Mouse (Mus musculus) kidney, embryonic 14.5 days (tissue): ENCODE measurements at regions not wholly inside any gene's neighbourhood (a gene's known extent, or its start where the extent isn't known, plus 50 kb on each side); places are given as distances from the start of the nearest gene placed in this dataset.
"Not testable (repeated sequence)": the region's sequence is repeated elsewhere in the genome, so short reads cannot be mapped to it uniquely, and the experiment has no call there.

Source experiments
- ATAC-seq: fragments of 200-750 bp; cut with Nextera tagmentation; 2 replicates; pipeline ENCODE4 v1.8.0; 2017; ENCODE audit warnings: moderate number of reproducible peaks, mild to moderate bottlenecking, moderate TSS enrichment, moderate library complexity; ENCODE audit not compliant: low FRiP score, low TSS enrichment
- H3K27ac ChIP-seq: fragments of 300-500 bp; sonication (generic); 2 replicates; pipeline ENCODE4 v1.5.1; 2014; ENCODE audit warnings: low read depth, mild to moderate bottlenecking, low read length, moderate library complexity, mixed read lengths
- H3K27me3 ChIP-seq: fragments of 300-500 bp; sonication (generic); 2 replicates; pipeline ENCODE4 v1.6.1; 2014; ENCODE audit warnings: mild to moderate bottlenecking, low read length; ENCODE audit not compliant: control insufficient read depth, insufficient read depth
- H3K36me3 ChIP-seq: fragments of 300-500 bp; sonication (generic); 2 replicates; pipeline ENCODE4 v1.6.1; 2014; ENCODE audit warnings: low read length, mixed read lengths; ENCODE audit not compliant: control insufficient read depth, insufficient read depth
- H3K4me1 ChIP-seq: fragments of 300-500 bp; sonication (generic); 2 replicates; pipeline ENCODE4 v1.6.1; 2014; ENCODE audit warnings: low read length, mixed read lengths; ENCODE audit not compliant: control insufficient read depth, insufficient read depth
- H3K4me2 ChIP-seq: fragments of 300-500 bp; sonication (generic); replicated peaks from 2 replicates; pipeline ENCODE4 v1.6.1; 2014; ENCODE audit warnings: low read depth, mild to moderate bottlenecking, low read length
- H3K4me3 ChIP-seq: fragments of 300-500 bp; sonication (generic); 2 replicates; pipeline ENCODE4 v1.5.1; 2014; ENCODE audit warnings: mild to moderate bottlenecking, low read length
- H3K9ac ChIP-seq: fragments of 300-500 bp; sonication (generic); 2 replicates; pipeline ENCODE4 v1.6.1; 2014; ENCODE audit warnings: low read depth, mild to moderate bottlenecking, low read length, moderate library complexity
- H3K9me3 ChIP-seq: fragments of 300-500 bp; sonication (generic); 2 replicates; pipeline ENCODE4 v1.6.1; 2016; ENCODE audit warnings: low read length; ENCODE audit not compliant: control insufficient read depth
- WGBS: fragments of 180-500 bp; shearing (Covaris S2); extraction: QIAGEN DNeasy Blood & Tissue Kit; methylation state at CpG from one replicate; pipeline ENCODE4 v1.1.7; 2014; 5-methylcytosine and 5-hydroxymethylcytosine counted together

GRCm38 (mm10) chr13:57032871-57033270 lies 137.1 kb upstream of the Trpc7 start:
- H3K9ac ChIP-seq, result no peak overlapping the region
- H3K4me1 ChIP-seq, result no peaks in the 10 kb centered on the region
- no peaks in the 10 kb centered on the region for H3K27me3 ChIP-seq
- WGBS, result 34% methylated on average over 4 of the region's 4 CpGs
- 0 out of 2 replicates have a peak, but pooled peaks have one; percentile 12 for ATAC-seq
- H3K4me2 ChIP-seq, result no peak overlapping the region
- H3K36me3 ChIP-seq, result no peaks in the 10 kb centered on the region
- H3K27ac ChIP-seq, result no peak overlapping the region
- no peaks in the 10 kb centered on the region for H3K9me3 ChIP-seq
- no peak overlapping the region for H3K4me3 ChIP-seq

GRCm38 (mm10) chr13:57017553-57018341 lies 122.0 kb upstream of the Trpc7 start:
- Histone ChIP-seq H3K27me3 (no peaks in the 10 kb centered on the region), H3K36me3 (no peaks in the 10 kb centered on the region), H3K27ac (no peak overlapping the region), H3K9me3 (no peaks in the 10 kb centered on the region), H3K9ac (no peak overlapping the region), H3K4me1 (no peaks in the 10 kb centered on the region), H3K4me3 (no peak overlapping the region), H3K4me2 (no peak overlapping the region)
- ATAC-seq, result no peak
- 57% methylated on average over 11 of the region's 11 CpGs for WGBS

DNA sequence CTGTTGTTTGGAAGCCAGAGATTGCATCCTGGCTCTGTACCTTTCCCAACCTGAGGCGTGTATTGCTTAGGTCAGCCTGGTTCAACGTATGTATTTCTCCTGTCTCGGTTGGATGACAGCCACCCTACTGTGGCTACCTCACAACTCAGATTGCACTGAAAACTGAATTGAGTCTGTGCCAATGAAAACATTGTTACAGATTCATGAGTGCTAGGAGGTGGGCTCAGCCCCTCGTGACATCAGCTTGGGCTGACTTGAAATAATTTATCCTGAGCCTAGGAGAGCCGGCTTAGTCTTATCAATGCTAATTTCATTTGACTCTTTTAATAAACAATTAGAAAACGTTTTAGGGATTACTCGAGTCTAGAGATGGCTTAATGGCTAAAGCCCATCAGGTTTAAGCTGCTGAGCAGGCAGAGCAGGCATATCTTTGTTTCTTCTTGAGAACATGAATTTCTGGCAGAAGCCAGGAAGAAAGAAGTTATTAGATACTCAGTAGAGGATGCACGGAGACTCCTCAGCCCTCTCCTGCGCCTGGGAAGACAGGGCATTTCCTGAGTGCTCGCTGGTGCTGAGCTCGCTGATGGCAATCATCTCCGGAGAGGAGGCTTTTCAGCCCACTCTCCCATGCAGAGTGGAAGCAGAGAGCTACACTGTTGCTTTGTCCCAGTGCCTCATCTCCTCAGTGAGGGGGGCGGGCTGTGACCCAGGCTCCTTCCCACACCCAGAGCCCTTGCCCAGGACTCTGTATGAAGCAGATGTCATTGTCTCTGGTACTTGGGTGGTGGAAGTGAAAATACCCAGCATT lies 120.9 kb upstream of the Trpc7 start:
- H3K9ac ChIP-seq, result no peak overlapping the region
- H3K36me3 ChIP-seq, result no peaks in the 10 kb centered on the region
- no peaks in the 10 kb centered on the region for H3K4me1 ChIP-seq
- no peaks in the 10 kb centered on the region for H3K27me3 ChIP-seq
- H3K4me2 ChIP-seq, result no peak overlapping the region
- no peak overlapping the region for H3K4me3 ChIP-seq
- 39% methylated on average over 13 of the region's 13 CpGs for WGBS
- H3K27ac ChIP-seq, result no peak overlapping the region
- H3K9me3 ChIP-seq, result no peaks in the 10 kb centered on the region
- ATAC-seq, result no peak

DNA sequence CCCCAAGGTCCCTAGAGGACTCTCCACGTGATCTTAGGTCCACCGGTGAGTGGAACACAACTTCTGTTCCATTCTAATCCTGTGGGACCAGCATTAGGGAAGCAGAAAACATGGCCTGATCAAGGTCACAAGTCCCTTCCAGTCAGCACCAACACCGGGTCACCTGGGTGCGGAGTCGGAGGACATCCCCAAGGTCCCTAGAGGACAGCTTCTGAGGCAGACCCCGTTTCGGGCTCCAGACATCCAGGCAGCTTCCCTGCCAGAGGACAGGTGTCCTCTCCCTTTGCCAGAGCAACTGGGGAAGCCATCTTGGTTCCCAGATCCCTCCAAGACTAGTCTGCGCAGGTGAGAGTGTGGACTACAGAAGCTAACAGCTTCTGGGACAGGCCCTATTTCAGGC lies 111.4 kb upstream of the Trpc7 start:
- H3K4me2 ChIP-seq, H3K9me3 ChIP-seq, H3K27me3 ChIP-seq, H3K4me3 ChIP-seq, H3K9ac ChIP-seq, H3K36me3 ChIP-seq, ATAC-seq, H3K27ac ChIP-seq, H3K4me1 ChIP-seq: not testable (repeated sequence)
- WGBS, result 92% methylated on average over 8 of the region's 8 CpGs

DNA sequence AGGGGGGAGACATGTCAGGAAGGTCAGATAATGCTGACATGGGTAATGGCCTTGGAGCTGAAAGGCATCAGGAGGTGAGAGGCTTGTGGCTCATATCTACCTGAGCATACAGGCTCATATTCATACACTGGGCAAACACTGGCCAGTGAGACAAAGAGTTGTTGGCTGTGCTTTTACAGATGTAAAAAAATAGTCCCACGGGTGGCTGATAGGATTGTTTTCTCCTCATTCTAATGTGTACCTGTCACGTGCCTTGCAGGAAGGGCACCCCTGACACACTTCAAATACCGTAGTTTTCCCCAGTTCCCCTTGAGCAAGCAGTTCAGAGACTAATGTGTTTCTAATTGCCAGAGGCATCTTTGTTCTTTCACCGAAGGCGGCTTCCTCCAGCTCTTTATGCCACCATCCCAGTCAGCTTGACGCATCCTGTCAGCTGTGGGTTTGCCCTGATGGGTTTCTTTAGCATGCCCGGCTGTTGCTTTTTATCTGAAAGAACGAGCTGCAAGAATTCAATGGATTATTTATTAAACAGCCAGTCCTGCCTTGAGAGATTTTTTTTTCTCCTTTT lies 107.9 kb upstream of the Trpc7 start:
- Histone ChIP-seq H3K9me3 (no peaks in the 10 kb centered on the region), H3K4me3 (no peak overlapping the region), H3K9ac (no peak overlapping the region), H3K27me3 (no peaks in the 10 kb centered on the region), H3K4me1 (no peaks in the 10 kb centered on the region), H3K36me3 (no peaks in the 10 kb centered on the region), H3K27ac (no peak overlapping the region), H3K4me2 (no peak overlapping the region)
- WGBS, result 38% methylated on average over 8 of the region's 8 CpGs
- no peak for ATAC-seq

DNA sequence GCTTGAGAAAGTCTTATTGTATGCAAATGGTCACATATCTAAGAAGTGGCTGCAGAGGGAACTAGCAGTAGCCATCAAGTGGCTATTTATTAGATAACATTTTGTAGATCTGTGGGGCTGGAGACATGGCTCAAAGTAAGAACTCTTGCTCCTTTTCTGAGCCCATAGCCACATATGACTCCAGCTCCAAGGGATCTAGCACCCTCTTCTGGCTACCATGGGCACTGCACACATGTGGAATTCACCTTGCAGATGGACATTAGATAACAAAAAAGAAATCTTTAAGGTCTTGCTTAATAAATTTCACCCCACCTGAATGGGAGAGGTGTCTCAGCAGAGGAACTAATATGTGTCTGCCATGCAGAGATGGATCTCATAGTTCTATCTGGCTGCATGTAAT lies 96.2 kb upstream of the Trpc7 start:
- no peaks in the 10 kb centered on the region for H3K4me1 ChIP-seq
- H3K27me3 ChIP-seq, result no peaks in the 10 kb centered on the region
- no peak overlapping the region for H3K9ac ChIP-seq
- H3K4me3 ChIP-seq, result no peak overlapping the region
- H3K36me3 ChIP-seq, result no peaks in the 10 kb centered on the region
- peaks cover 3% of the 10 kb centered on the region for H3K9me3 ChIP-seq
- H3K4me2 ChIP-seq, result no peak overlapping the region
- no peak overlapping the region for H3K27ac ChIP-seq
- ATAC-seq, result no peak

- H3K27ac ChIP-seq, result no peak overlapping the region
- H3K4me2 ChIP-seq, result no peak overlapping the region
- H3K4me1 ChIP-seq, result no peaks in the 10 kb centered on the region
- no peaks in the 10 kb centered on the region for H3K27me3 ChIP-seq
- H3K9ac ChIP-seq, result no peak overlapping the region
- H3K36me3 ChIP-seq, result no peaks in the 10 kb centered on the region
- H3K4me3 ChIP-seq, result no peak overlapping the region
- 74% methylated on average over 3 of the region's 3 CpGs for WGBS
- H3K9me3 ChIP-seq, result no peaks in the 10 kb centered on the region; the same call in 1 of the 2 replicates
- no peak for ATAC-seq
Observed at GRCm38 (mm10) chr13:56974063-56974462, 78.3 kb upstream of the Trpc7 start.

DNA sequence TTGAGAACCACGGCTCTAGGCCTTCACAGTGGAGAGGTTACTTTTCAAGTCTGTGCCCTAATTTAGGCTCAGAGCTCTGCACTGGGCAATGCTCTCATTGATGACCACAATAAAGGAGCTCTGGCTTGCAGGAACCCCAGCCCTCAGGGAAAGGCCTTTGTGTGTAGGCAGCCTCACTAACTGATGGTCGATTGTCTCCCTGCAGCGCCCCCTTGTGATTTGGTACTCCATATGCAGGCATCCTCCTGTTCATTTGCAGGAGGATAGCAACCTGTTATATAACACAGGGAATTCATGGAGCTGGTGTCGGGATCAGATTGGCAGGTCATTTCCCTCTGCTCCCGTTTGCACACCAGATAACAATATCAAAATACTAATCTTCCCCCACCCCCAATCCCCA lies 59.6 kb upstream of the Trpc7 start:
- Histone ChIP-seq H3K4me3 (no peak overlapping the region), H3K9me3 (peaks cover 1% of the 10 kb centered on the region; the same call in 1 of the 2 replicates), H3K36me3 (no peaks in the 10 kb centered on the region), H3K27ac (no peak overlapping the region), H3K9ac (no peak overlapping the region), H3K4me1 (no peaks in the 10 kb centered on the region), H3K4me2 (no peak overlapping the region), H3K27me3 (no peaks in the 10 kb centered on the region)
- WGBS, result 40% methylated on average over 5 of the region's 5 CpGs
- no peak for ATAC-seq

DNA sequence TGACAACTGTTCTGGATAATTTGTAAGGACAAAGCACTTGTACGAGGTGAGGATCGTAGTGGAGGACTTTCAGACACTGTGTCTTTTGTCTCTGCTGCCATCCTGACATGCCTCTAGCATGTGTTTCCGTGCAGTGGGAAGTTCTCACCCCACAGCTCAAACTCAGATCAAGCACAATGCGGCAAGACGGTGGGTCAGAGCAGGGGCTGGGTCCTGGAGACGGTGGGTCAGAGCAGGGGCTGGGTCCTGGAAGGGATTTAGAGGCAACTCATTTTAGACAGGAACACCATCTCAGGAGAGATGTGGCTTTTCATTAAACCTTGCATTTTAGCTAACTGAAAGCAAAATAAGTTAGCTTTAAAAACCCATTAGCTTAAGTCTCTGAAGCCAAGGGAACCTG lies 52.3 kb upstream of the Trpc7 start:
- ATAC-seq, result no peak
- 83% methylated on average over 6 of the region's 6 CpGs for WGBS

More for the DNA sequence above, 52.3 kb upstream of the Trpc7 start:
- no peaks in the 10 kb centered on the region for H3K9me3 ChIP-seq
- H3K4me1 ChIP-seq, result no peaks in the 10 kb centered on the region
- H3K36me3 ChIP-seq, result no peaks in the 10 kb centered on the region
- H3K9ac ChIP-seq, result no peak overlapping the region
- no peak overlapping the region for H3K4me2 ChIP-seq
- H3K27me3 ChIP-seq, result no peaks in the 10 kb centered on the region
- H3K27ac ChIP-seq, result no peak overlapping the region
- H3K4me3 ChIP-seq, result no peak overlapping the region
